Mouse (Mus musculus): Measurements from ENCODE around the gene Bcl11b. TPM values are rescaled to one million over a fixed set of nuclear protein-coding genes. Genes with fewer than 3 reads are reported as not detected.

The Bcl11b gene
- total and polyA plus RNA-seq, 3 experiments = not detected

- H3K9me3 ChIP-seq (replicated peaks; ENCODE audit: low read length) = peaks cover 92% of the 10 kb centered on the region
- H3K4me1 ChIP-seq (ENCODE audit: control insufficient read depth in 1 of 2, insufficient read depth in 2 of 2) = no peaks in the 10 kb centered on the region
- TF ChIP-seq ZKSCAN1 (IDR thresholded peaks at IDR 0.05; ENCODE audit: borderline replicate concordance, low read depth, low read length) = no peak
- no peak for TF ChIP-seq CHD2 (IDR thresholded peaks at IDR 0.05; ENCODE audit: low read length)
- TF ChIP-seq POLR2A (IDR thresholded peaks at IDR 0.05; ENCODE audit: low read depth, low read length) = no peak
- TF ChIP-seq JUN (IDR thresholded peaks at IDR 0.05; ENCODE audit: insufficient read depth, low read depth, low read length) = no peak
- no peak for TF ChIP-seq SIN3A (IDR thresholded peaks at IDR 0.05; ENCODE audit: low read length)
- TF ChIP-seq MEF2A (IDR thresholded peaks at IDR 0.05; ENCODE audit: borderline replicate concordance, low read depth, low read length) = no peak
- TF ChIP-seq TCF12 (IDR thresholded peaks at IDR 0.05; ENCODE audit: low read depth, low read length) = no peak
- TF ChIP-seq KAT2A (IDR thresholded peaks at IDR 0.05; ENCODE audit: insufficient replicate concordance, low read length) = no peak
- TF ChIP-seq ETS1 (conservative IDR thresholded peaks at IDR 0.05; ENCODE audit: low read depth, low read length) = no peak
- no peak for TF ChIP-seq IRF4 (IDR thresholded peaks at IDR 0.05; ENCODE audit: low read depth, low read length)
- no peak for TF ChIP-seq ELF1 (IDR thresholded peaks at IDR 0.05; ENCODE audit: low read depth, low read length)
- no peak for TF ChIP-seq E2F4 (IDR thresholded peaks at IDR 0.05; ENCODE audit: insufficient replicate concordance, low read depth, low read length)
- in situ Hi-C loops (cut with MboI; ENCODE audit: low pct_ligation_motif_present, low pct_unique_long_range_greater_than_20kb, low sequenced_read_pairs) = no loop called here
- H3K4me2 ChIP-seq (ENCODE audit: insufficient read depth, low read depth, poor library complexity, severe bottlenecking) = no peak overlapping the region
- DNase-seq (ENCODE audit: extremely low read depth) = no peak
- H3K79me2 ChIP-seq (replicated peaks; ENCODE audit: control insufficient read depth, extremely low read depth, insufficient read depth, poor library complexity, severe bottlenecking) = no peaks in the 10 kb centered on the region
- H3K27ac ChIP-seq (ENCODE audit: insufficient read depth, low read depth) = no peak overlapping the region
- no peaks in the 10 kb centered on the region for H3K27me3 ChIP-seq (replicated peaks)
- dilution Hi-C loops (cut with MboI; ENCODE audit: extremely low pct_ligation_motif_present, extremely low pct_unique_long_range_greater_than_20kb, low sequenced_read_pairs) = no loop called here
- H3K4me3 ChIP-seq (replicated peaks in 1 of 3; ENCODE audit: low read depth in 2 of 3, low read length in 2 of 3, poor library complexity in 1 of 3) = no peak overlapping the region
- no peaks in the 10 kb centered on the region for H3K36me3 ChIP-seq (replicated peaks in 1 of 2; ENCODE audit: control insufficient read depth in 1 of 2, insufficient read depth in 1 of 2, low read length in 1 of 2)
- H3K9ac ChIP-seq (ENCODE audit: insufficient read depth, low read depth) = no peak overlapping the region
Observed at GRCm38 (mm10) chr12:107977086-107977485, 26.3 kb downstream of the Bcl11b start.

GRCm38 (mm10) chr12:107976571-107977001 lies 26.8 kb downstream of the Bcl11b start:
- Histone ChIP-seq H3K4me3 (replicated peaks in 1 of 3; ENCODE audit: low read depth in 2 of 3, low read length in 2 of 3, poor library complexity in 1 of 3) (no peak overlapping the region), H3K27me3 (replicated peaks) (no peaks in the 10 kb centered on the region), H3K9ac (ENCODE audit: insufficient read depth, low read depth) (no peak overlapping the region), H3K4me2 (ENCODE audit: insufficient read depth, low read depth, poor library complexity, severe bottlenecking) (no peak overlapping the region), H3K36me3 (replicated peaks in 1 of 2; ENCODE audit: control insufficient read depth in 1 of 2, insufficient read depth in 1 of 2, low read length in 1 of 2) (no peaks in the 10 kb centered on the region), H3K27ac (ENCODE audit: insufficient read depth, low read depth) (no peak overlapping the region), H3K4me1 (ENCODE audit: control insufficient read depth in 1 of 2, insufficient read depth in 2 of 2) (no peaks in the 10 kb centered on the region), H3K9me3 (replicated peaks; ENCODE audit: low read length) (peaks cover 91% of the 10 kb centered on the region), H3K79me2 (replicated peaks; ENCODE audit: control insufficient read depth, extremely low read depth, insufficient read depth, poor library complexity, severe bottlenecking) (no peaks in the 10 kb centered on the region)
- dilution Hi-C loops (cut with MboI; ENCODE audit: extremely low pct_ligation_motif_present, extremely low pct_unique_long_range_greater_than_20kb, low sequenced_read_pairs) = no loop called here
- DNase-seq (ENCODE audit: extremely low read depth) = no peak
- in situ Hi-C loops (cut with MboI; ENCODE audit: low pct_ligation_motif_present, low pct_unique_long_range_greater_than_20kb, low sequenced_read_pairs) = no loop called here
- TF ChIP-seq TBP (conservative IDR thresholded peaks at IDR 0.05; ENCODE audit: low read depth, low read length) = no peak
- TF ChIP-seq USF1 (IDR thresholded peaks at IDR 0.05; ENCODE audit: low read depth, low read length) = no peak
- TF ChIP-seq NRF1 (IDR thresholded peaks at IDR 0.05; ENCODE audit: low read depth, low read length) = no peak
- TF ChIP-seq TCF12 (IDR thresholded peaks at IDR 0.05; ENCODE audit: low read depth, low read length) = no peak
- no peak for TF ChIP-seq ZNF384 (IDR thresholded peaks at IDR 0.05; ENCODE audit: low read depth, low read length)
- no peak for TF ChIP-seq CHD2 (IDR thresholded peaks at IDR 0.05; ENCODE audit: low read length)
- no peak for TF ChIP-seq SIN3A (IDR thresholded peaks at IDR 0.05; ENCODE audit: low read length)
- TF ChIP-seq SMC3 (IDR thresholded peaks at IDR 0.05; ENCODE audit: low read depth, low read length) = no peak
- TF ChIP-seq MEF2A (IDR thresholded peaks at IDR 0.05; ENCODE audit: borderline replicate concordance, low read depth, low read length) = no peak
- TF ChIP-seq JUND (conservative IDR thresholded peaks at IDR 0.05; ENCODE audit: low read depth, low read length) = no peak
